ENCODE assay signal across 30 mouse cellular contexts in the genomic region with DNA sequence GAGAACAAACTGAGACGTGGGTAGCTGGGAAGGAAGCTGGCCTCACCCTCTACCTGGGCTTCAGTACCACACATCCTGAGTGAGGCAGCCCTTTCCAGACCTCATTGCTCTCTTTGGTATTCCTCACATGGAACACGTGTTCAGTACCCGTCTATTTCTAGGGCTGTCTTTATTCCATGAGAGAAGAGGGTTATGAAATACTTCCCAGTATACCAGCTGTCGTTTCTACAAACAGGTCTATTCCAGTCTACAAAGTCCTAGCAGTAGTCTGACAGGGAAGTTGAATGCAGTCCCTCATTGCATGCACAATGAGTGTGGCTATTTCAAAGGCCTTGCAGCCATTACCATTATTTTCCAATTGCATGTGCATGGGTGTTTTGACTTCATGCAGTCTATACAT. TPM values are rescaled to one million over a fixed set of nuclear protein-coding genes. Genes with fewer than 3 reads are reported as not detected.
"Had no signal": no experiment of that assay in that cellular context is flagged by ENCODE, and none has a peak within 500 bp of the region (broad histone marks: within the 10 kb centered on the region; RNA-seq: fewer than 3 reads in every experiment).

No protein-coding gene starts in this region.

- H3K27ac ChIP-seq: heart, adult 2 months; heart, embryonic 13.5 days; heart, embryonic 15.5 days; hindbrain, embryonic 10.5 days; hindbrain, embryonic 13.5 days; intestine, embryonic 15.5 days; layer of hippocampus, adult 2 months; left cerebral cortex, adult 2 months; limb, embryonic 10.5 days; limb, embryonic 12.5 days; liver, embryonic 13.5 days; liver, embryonic 15.5 days had no signal

- DNase-seq: gastrocnemius, postnatal 14 days; heart, adult 2 months; heart, postnatal 14 days; heart, postnatal 36 days; kidney, adult 18-20 months; kidney, adult 8-10 months; kidney, postnatal 10 days; kidney, postnatal 25 days; kidney, postnatal 4 days; liver; liver, embryonic 13.5 days; liver, postnatal 0 days had no signal

- H3K4me2 ChIP-seq: heart, embryonic 11.5 days; heart, embryonic 13.5 days; heart, embryonic 15.5 days; hindbrain, embryonic 13.5 days; intestine, embryonic 15.5 days; limb, embryonic 12.5 days; liver, embryonic 11.5 days; liver, embryonic 13.5 days; liver, embryonic 15.5 days had no signal

- H3K4me1 ChIP-seq: heart, embryonic 13.5 days; heart, embryonic 15.5 days; hindbrain, embryonic 10.5 days; hindbrain, embryonic 13.5 days; intestine, embryonic 15.5 days; liver, embryonic 13.5 days; liver, embryonic 15.5 days had no signal

- H3K4me3 ChIP-seq: heart, adult 2 months; heart, embryonic 13.5 days; heart, embryonic 15.5 days; hindbrain, embryonic 10.5 days; hindbrain, embryonic 13.5 days; intestine, embryonic 15.5 days; layer of hippocampus, adult 2 months; left cerebral cortex, adult 2 months; limb, embryonic 10.5 days; limb, embryonic 12.5 days; liver, embryonic 13.5 days; liver, embryonic 15.5 days had no signal

- H3K9me3 ChIP-seq: heart, embryonic 13.5 days; heart, embryonic 15.5 days; hindbrain, embryonic 10.5 days; hindbrain, embryonic 13.5 days; intestine, embryonic 15.5 days; limb, embryonic 10.5 days; limb, embryonic 12.5 days; liver, embryonic 13.5 days; liver, embryonic 15.5 days had no signal

- ATAC-seq: hindbrain, embryonic 16.5 days; inflammation-experienced regulatory T-cells, adult 6 months; intestine, embryonic 15.5 days; intestine, postnatal 0 days; liver, postnatal 0 days had no signal

- H3K9ac ChIP-seq: heart, embryonic 13.5 days; heart, embryonic 15.5 days; hindbrain, embryonic 13.5 days; intestine, embryonic 15.5 days; limb, embryonic 12.5 days; liver, embryonic 13.5 days; liver, embryonic 15.5 days; liver, postnatal 0 days had no signal

- H3K27me3 ChIP-seq: heart, embryonic 15.5 days; hindbrain, embryonic 13.5 days; intestine, embryonic 15.5 days; liver, embryonic 13.5 days; liver, embryonic 15.5 days had no signal

- H3K36me3 ChIP-seq: heart, embryonic 13.5 days; heart, embryonic 15.5 days; hindbrain, embryonic 10.5 days; intestine, embryonic 15.5 days; limb, embryonic 10.5 days; limb, embryonic 12.5 days; liver, embryonic 13.5 days; liver, embryonic 15.5 days had no signal

RNA-seq across cellular contexts. Expression of gene Scg5, which starts 23.2 kb away (rescaled TPM):
- total RNA-seq: gastrocnemius, adult 18-20 months; granulocyte monocyte progenitor cell, adult 5-6 weeks; heart, postnatal 36 days had no signal
- polyA plus RNA-seq: heart, adult 2 months had no signal

RNA-seq across cellular contexts. Expression of gene Grem1, which starts 47.3 kb away (rescaled TPM):
- total RNA-seq: granulocyte monocyte progenitor cell, adult 5-6 weeks; heart, adult 2 months; heart, postnatal 14 days; heart, postnatal 36 days had no signal
- polyA plus RNA-seq: heart, postnatal 0 days; inflammation-experienced regulatory T-cells, adult 6 months; liver, embryonic 13.5 days; liver, postnatal 0 days had no signal
